Mouse (Mus musculus) forebrain, embryonic 16.5 days (tissue): Measurements from ENCODE around the gene Noxa1. TPM values are rescaled to one million over a fixed set of nuclear protein-coding genes. Genes with fewer than 3 reads are reported as not detected.

ENCODE experiments used
- ATAC-seq: fragments of 200-750 bp; cut with Nextera tagmentation; 2 replicates; pipeline ENCODE4 v1.8.0; 2017; ENCODE audit warnings: mild to moderate bottlenecking, moderate library complexity
- H3K27ac ChIP-seq: fragments of 300-500 bp; sonication (generic); 2 replicates; pipeline ENCODE4 v1.5.1; 2014; ENCODE audit warnings: low read length, control low read depth
- H3K27me3 ChIP-seq: fragments of 300-500 bp; sonication (generic); replicated peaks from 2 replicates; pipeline ENCODE4 v1.6.1; 2014; ENCODE audit warnings: low read length; ENCODE audit not compliant: control insufficient read depth, insufficient read depth
- H3K36me3 ChIP-seq: fragments of 300-500 bp; sonication (generic); 2 replicates; pipeline ENCODE4 v1.6.1; 2014; ENCODE audit not compliant: control insufficient read depth, insufficient read depth
- H3K4me1 ChIP-seq: fragments of 300-500 bp; sonication (generic); replicated peaks from 2 replicates; pipeline ENCODE4 v1.6.1; 2014; ENCODE audit warnings: low read length; ENCODE audit not compliant: control insufficient read depth, insufficient read depth
- H3K4me2 ChIP-seq: fragments of 300-500 bp; sonication (generic); 2 replicates; pipeline ENCODE4 v1.6.1; 2014; ENCODE audit warnings: mild to moderate bottlenecking, low read length, control low read depth
- H3K4me3 ChIP-seq: fragments of 300-500 bp; sonication (generic); replicated peaks from 2 replicates; pipeline ENCODE4 v1.5.1; 2014; ENCODE audit warnings: mild to moderate bottlenecking, low read length, control low read depth
- H3K9ac ChIP-seq: fragments of 300-500 bp; sonication (generic); replicated peaks from 2 replicates; pipeline ENCODE4 v1.6.1; 2014; ENCODE audit warnings: low read depth, low read length, control low read depth
- H3K9me3 ChIP-seq: fragments of 300-500 bp; sonication (generic); 2 replicates; pipeline ENCODE4 v1.6.1; 2016; ENCODE audit warnings: low read length; ENCODE audit not compliant: control insufficient read depth
- WGBS: fragments of 180-500 bp; shearing (Covaris S2); extraction: QIAGEN DNeasy Blood & Tissue Kit; methylation state at CpG from one replicate; pipeline ENCODE4 v1.1.7; 2014; 5-methylcytosine and 5-hydroxymethylcytosine counted together
- microRNA-seq: library from miRNA; unstranded; fragments of <30 nt; microRNA quantifications from one replicate; pipeline ENCODE4, GENCODE M21; 2017
- polyA plus RNA-seq: library from polyadenylated mRNA; unstranded; fragments of >200 nt; fragmentation: Nextera tagmentation; extraction: Ambion mirVana; gene quantifications from 2 replicates; pipeline ENCODE4 v1.2.1, GENCODE M21; 2015

The Noxa1 gene
- polyA plus RNA-seq, 1 experiment from 2014 or later, result not detected

DNA sequence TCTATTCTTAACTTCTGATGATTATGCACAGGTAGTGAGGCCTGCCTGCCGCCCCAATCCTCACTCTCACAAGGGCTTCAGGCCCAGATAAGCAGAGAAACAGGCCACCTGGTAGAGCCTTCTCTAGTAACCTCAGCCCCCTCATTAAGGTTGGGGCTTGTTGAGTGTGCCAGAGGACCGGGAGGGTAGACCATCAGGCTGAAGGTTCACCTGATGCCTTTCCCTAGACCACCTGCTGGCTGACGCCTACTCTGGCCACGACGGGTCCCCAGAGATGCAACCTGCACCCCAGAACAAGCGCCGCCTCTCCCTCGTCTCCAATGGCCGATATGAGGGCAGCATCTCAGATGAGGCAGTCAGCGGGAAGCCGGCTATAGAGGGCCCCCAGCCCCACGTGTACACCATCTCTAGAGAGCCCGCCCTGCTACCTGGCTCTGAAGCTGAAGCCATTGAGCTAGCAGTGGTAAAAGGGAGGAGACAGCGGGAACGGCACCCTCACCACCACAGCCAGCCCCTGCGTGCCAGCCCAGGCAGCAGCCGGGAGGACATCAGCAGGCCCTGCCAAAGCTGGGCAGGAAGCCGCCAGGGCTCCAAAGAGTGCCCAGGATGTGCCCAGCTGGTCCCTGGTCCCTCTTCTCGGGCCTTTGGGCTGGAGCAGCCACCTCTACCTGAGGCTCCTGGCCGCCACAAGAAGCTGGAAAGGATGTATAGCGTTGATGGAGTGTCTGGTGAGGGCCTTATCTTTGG lies 39.4 kb downstream of the Noxa1 start:
- ATAC-seq, result no peak; the same call in 1 of the 2 replicates
- Histone ChIP-seq H3K27me3 (no peaks in the 10 kb centered on the region), H3K27ac (peak overlapping the region; percentile 76; the same call in 1 of the 2 replicates), H3K9me3 (no peaks in the 10 kb centered on the region), H3K4me2 (peak overlapping the region; percentile 93), H3K9ac (peak overlapping the region; percentile 82), H3K4me3 (peak overlapping the region; percentile 79), H3K36me3 (peaks cover 7% of the 10 kb centered on the region), H3K4me1 (peaks cover 17% of the 10 kb centered on the region)
- WGBS, result 73% methylated on average over 20 of the region's 21 CpGs

DNA sequence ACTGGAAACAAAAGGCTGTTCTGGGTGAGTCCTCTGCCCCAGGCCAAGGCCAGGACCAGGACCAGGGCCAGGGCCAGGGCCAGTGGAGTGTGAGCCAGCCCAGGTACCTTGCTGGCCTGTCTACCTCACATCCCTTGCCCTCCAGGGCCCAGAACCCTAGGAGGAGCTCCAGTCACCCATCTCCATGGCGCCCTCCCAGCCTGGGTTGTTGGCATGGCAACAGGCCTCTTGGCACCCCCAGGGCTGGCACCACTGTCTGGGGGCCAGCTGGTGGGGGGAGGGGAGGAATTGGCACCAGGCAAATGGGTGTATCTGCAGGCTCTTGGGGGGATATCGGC lies 39.9 kb downstream of the Noxa1 start:
- Histone ChIP-seq H3K27ac (peak overlapping the region; percentile 76), H3K4me1 (peaks cover 17% of the 10 kb centered on the region), H3K4me3 (peak overlapping the region; percentile 79), H3K27me3 (no peaks in the 10 kb centered on the region), H3K9ac (peak overlapping the region; percentile 82), H3K9me3 (no peaks in the 10 kb centered on the region), H3K4me2 (peak overlapping the region; percentile 93), H3K36me3 (peaks cover 5% of the 10 kb centered on the region)
- WGBS, result 19% methylated on average over 2 of the region's 2 CpGs
- peak; percentile 68 for ATAC-seq

DNA sequence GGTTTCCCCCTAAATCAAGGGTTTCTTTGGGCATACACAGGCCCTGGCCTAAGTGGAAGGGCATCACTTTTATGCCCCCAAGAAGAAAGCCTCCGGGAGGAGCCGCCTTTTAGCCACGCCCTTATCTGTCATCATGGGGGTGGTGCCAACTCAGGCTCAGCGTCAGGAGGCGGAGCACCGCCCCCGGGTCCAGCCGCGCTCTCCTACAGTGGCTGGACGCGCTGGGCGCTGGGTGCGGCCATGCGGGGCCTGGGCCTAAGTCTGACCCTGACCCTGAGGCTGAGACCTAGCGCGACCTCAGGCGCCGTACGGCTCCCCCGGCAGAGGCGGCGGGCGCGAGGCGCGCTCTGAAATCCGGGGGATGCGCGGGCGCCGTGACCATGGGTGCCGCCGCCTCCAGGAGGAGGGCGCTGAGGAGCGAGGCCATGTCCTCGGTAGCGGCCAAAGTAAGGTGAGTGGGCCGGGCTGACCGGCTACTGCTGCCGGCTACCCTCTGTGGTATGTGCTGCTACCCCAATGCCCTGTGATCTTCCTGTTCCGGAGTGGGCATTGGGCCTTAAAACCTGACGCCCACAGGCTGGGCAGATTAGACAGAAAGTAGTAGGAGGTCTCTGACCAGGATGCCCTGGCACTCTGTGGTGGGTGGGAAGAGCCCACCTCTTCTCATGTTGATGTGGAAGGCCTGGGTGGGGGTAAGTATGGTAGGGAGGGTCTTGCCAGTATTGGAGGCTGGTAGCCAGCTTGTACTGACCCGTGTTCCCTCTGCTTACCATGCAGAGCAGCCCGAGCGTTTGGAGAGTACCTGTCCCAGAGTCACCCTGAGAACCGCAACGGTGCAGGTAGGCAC lies 40.5 kb downstream of the Noxa1 start, which contains the start of gene Nsmf:
TSS of gene Nsmf (plus strand) at position 135 of the 847 bp plus-strand sequence.
- WGBS, result 4% methylated on average over 47 of the region's 47 CpGs
- ATAC-seq, result peak; percentile 87
- H3K4me3 ChIP-seq, result peak within 1 kb of the TSS; percentile 79
- H3K27ac ChIP-seq, result peak within 1 kb of the TSS; percentile 76
- H3K9ac ChIP-seq, result peak within 1 kb of the TSS; percentile 82
- H3K4me2 ChIP-seq, result peak within 1 kb of the TSS; percentile 93
- peaks cover 17% of the 10 kb centered on the region for H3K4me1 ChIP-seq
- H3K9me3 ChIP-seq, result no peaks in the 10 kb centered on the region
- H3K27me3 ChIP-seq, result no peaks in the 10 kb centered on the region
- H3K36me3 ChIP-seq, result peaks cover 3% of the 10 kb centered on the region

DNA sequence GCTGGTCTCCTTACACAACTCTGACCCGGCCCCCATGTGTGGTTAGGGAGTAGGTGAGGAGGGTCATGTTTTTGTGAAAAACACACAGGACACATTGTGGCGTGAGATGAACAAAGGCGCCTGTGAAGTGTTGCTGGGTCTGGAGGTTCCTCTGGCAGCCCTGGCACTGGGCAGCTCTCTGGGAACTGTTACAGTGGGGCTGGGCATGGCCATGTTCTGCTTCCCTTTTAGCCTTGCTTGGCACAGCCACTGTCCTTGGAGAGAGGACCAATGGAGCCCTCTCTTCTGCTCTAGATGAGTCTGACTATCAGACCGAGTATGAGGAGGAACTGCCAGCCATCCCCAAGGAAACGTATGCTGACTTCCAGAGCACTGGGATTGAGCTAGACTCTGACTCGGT lies 41.8 kb downstream of the Noxa1 start:
- 94% methylated on average over 6 of the region's 6 CpGs for WGBS
- no peak for ATAC-seq
- H3K27me3 ChIP-seq, result no peaks in the 10 kb centered on the region
- H3K36me3 ChIP-seq, result no peaks in the 10 kb centered on the region; the same call in 1 of the 2 replicates
- no peak overlapping the region for H3K27ac ChIP-seq
- no peak overlapping the region for H3K4me2 ChIP-seq
- H3K4me1 ChIP-seq, result peaks cover 17% of the 10 kb centered on the region
- H3K9me3 ChIP-seq, result no peaks in the 10 kb centered on the region
- no peak overlapping the region for H3K4me3 ChIP-seq
- no peak overlapping the region for H3K9ac ChIP-seq

DNA sequence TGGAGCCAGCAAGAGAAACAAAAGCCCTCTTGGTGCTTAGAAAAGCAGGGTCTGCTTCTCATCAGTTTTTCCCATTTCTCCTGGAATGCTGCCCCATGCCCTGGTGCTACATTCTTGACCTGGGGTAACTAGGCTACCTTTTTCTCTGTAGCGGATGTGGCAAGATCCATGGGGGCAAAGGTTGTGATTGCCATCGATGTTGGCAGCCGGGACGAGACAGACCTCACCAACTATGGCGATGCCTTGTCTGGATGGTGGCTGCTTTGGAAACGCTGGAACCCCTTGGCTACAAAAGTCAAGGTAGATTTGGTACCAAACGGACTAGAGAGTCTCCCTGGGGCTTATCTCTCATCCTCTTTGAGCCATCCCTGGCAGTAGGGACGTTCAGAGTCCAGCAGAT lies 43.5 kb downstream of the Noxa1 start:
- WGBS, result 91% methylated on average over 8 of the region's 8 CpGs
- Histone ChIP-seq H3K4me1 (peaks cover 17% of the 10 kb centered on the region), H3K9ac (no peak overlapping the region), H3K9me3 (no peaks in the 10 kb centered on the region), H3K4me2 (no peak overlapping the region), H3K4me3 (no peak overlapping the region), H3K36me3 (no peaks in the 10 kb centered on the region), H3K27me3 (no peaks in the 10 kb centered on the region), H3K27ac (0 out of 2 replicates have a peak overlapping the region, but pooled peaks have one; percentile 11)
- no peak for ATAC-seq

DNA sequence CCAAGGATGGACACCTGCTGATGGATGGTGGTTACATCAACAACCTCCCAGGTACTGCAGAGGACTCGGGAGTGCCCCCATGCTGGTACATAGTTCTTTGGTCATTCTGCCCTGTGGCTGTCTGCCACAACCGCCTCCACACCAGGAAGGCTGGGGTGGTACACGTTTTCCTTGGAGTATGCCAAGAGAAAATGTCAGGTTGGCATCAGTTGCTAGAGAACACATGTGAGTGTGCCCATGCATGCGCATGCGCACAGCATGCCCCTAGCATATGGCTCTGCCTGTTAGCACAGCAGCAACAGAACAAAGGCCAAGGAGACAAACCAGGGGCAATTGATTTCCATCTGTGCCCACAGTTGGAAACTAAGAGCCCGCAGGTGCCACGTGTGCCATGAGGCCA lies 44.0 kb downstream of the Noxa1 start:
- no peaks in the 10 kb centered on the region for H3K36me3 ChIP-seq

DNA sequence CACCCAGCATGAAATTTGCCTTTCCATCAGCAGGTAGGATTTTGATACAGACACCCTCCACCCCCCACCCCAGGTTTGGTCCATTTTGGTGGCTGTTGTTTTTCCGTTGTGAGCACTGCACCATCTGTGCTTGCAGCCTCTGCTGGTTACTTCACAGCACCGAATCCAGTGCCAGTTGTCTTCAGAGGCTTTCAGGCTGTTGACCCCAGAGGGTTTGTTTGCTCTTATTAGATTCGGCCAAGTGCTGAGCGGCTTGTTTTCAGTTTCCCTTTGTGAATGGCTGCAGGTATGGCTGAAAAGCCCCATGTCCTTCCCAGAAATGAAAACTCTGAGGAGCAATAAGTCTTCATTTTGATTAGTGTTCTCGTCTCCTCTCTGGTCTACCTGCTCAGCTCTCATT lies 54.9 kb downstream of the Noxa1 start:
- Histone ChIP-seq H3K9me3 (no peaks in the 10 kb centered on the region), H3K36me3 (no peaks in the 10 kb centered on the region), H3K4me2 (no peak overlapping the region), H3K4me3 (no peak overlapping the region), H3K4me1 (no peaks in the 10 kb centered on the region), H3K9ac (no peak overlapping the region), H3K27ac (no peak overlapping the region), H3K27me3 (no peaks in the 10 kb centered on the region)
- no peak for ATAC-seq
- WGBS, result 92% methylated on average over 5 of the region's 5 CpGs

More for the DNA sequence above, 44.0 kb downstream of the Noxa1 start:
- Histone ChIP-seq H3K4me1 (peaks cover 13% of the 10 kb centered on the region), H3K9me3 (no peaks in the 10 kb centered on the region), H3K9ac (no peak overlapping the region), H3K27ac (no peak overlapping the region), H3K4me2 (no peak overlapping the region), H3K27me3 (no peaks in the 10 kb centered on the region), H3K4me3 (no peak overlapping the region)
- WGBS, result 77% methylated on average over 7 of the region's 7 CpGs
- no peak for ATAC-seq

Small RNA genes within 50 kb of the gene (microRNA-seq; reads per million reads assigned to microRNA genes)
- gene Gm24328, result not detected
- gene Mir7664, result not detected

Other genes with a start within 250 kb of the Noxa1 start
- 125 and 132 TPM in 2 replicates for gene Ehmt1, start 175.5 kb downstream of the Noxa1 start, polyA plus RNA-seq
- 31.7 and 40.9 TPM in 2 replicates for gene Arrdc1, start 159.9 kb downstream of the Noxa1 start, polyA plus RNA-seq
- 16.7 and 20.8 TPM in 2 replicates for gene Zmynd19, start 145.4 kb downstream of the Noxa1 start, polyA plus RNA-seq
- 41.5 and 44.9 TPM in 2 replicates for gene Dph7, start 132.7 kb downstream of the Noxa1 start, polyA plus RNA-seq
- 143 and 150 TPM in 2 replicates for gene Mrpl41, start 120.1 kb downstream of the Noxa1 start, polyA plus RNA-seq
- gene Pnpla7, start 119.1 kb downstream of the Noxa1 start, polyA plus RNA-seq, result 4.4 and 4.5 TPM in 2 replicates
- gene Nsmf, start 40.8 kb downstream of the Noxa1 start, polyA plus RNA-seq, result 186 and 223 TPM in 2 replicates
- not detected in 2 replicates for gene Entpd8, start 14.8 kb downstream of the Noxa1 start, polyA plus RNA-seq
- 15.8 and 22.0 TPM in 2 replicates for gene Nrarp, start 85.6 kb upstream of the Noxa1 start, polyA plus RNA-seq
- 0.85 and 1.6 TPM in 2 replicates for gene Tor4a, start 101.7 kb upstream of the Noxa1 start, polyA plus RNA-seq
- 91.7 and 101 TPM in 2 replicates for gene Nelfb, start 116.3 kb upstream of the Noxa1 start, polyA plus RNA-seq
- gene Stpg3, start 119.5 kb upstream of the Noxa1 start, polyA plus RNA-seq, result not detected in 2 replicates
- gene Fam166a, start 123.6 kb upstream of the Noxa1 start, polyA plus RNA-seq, result not detected in 2 replicates
- gene Tubb4b, start 129.6 kb upstream of the Noxa1 start, polyA plus RNA-seq, result 394 TPM in 2 replicates
- not detected in 2 replicates for gene Slc34a3, start 139.2 kb upstream of the Noxa1 start, polyA plus RNA-seq
- not detected in 2 replicates for gene Rnf224, start 141.6 kb upstream of the Noxa1 start, polyA plus RNA-seq
- gene Rnf208, start 147.1 kb upstream of the Noxa1 start, polyA plus RNA-seq, result 91.6 and 106 TPM in 2 replicates
- 0.33 TPM in 1 of 2 replicates, not detected in the other for gene Cysrt1, start 147.3 kb upstream of the Noxa1 start, polyA plus RNA-seq
- gene AL732309.1, start 151.7 kb upstream of the Noxa1 start, polyA plus RNA-seq, result 5.8 and 9.0 TPM in 2 replicates
- gene Tmem203, start 160.3 kb upstream of the Noxa1 start, polyA plus RNA-seq, result 16.0 and 16.2 TPM in 2 replicates
- gene Tprn, start 167.5 kb upstream of the Noxa1 start, polyA plus RNA-seq, result 14.8 and 16.4 TPM in 2 replicates
- 199 and 204 TPM in 2 replicates for gene Ssna1, start 177.3 kb upstream of the Noxa1 start, polyA plus RNA-seq
- 150 and 159 TPM in 2 replicates for gene Anapc2, start 177.3 kb upstream of the Noxa1 start, polyA plus RNA-seq
- not detected in 2 replicates for gene Tmem210, start 193.0 kb upstream of the Noxa1 start, polyA plus RNA-seq
- gene Lrrc26, start 194.8 kb upstream of the Noxa1 start, polyA plus RNA-seq, result 0.21 TPM in 1 of 2 replicates, not detected in the other
- gene Grin1, start 224.0 kb upstream of the Noxa1 start, polyA plus RNA-seq, result 19.0 and 29.4 TPM in 2 replicates
- gene Man1b1, start 237.2 kb upstream of the Noxa1 start, polyA plus RNA-seq, result 50.6 and 54.6 TPM in 2 replicates